Mouse (Mus musculus): ENCODE results near the gene Vgll4. TPM values are rescaled to one million over a fixed set of nuclear protein-coding genes. Genes with fewer than 3 reads are reported as not detected.

Gene Vgll4
- total and polyA plus RNA-seq, 3 experiments: 33.3 to 39.4 (median 35.0) TPM

- no peak for DNase-seq (ENCODE audit: low spot score)
- no peaks in the 10 kb centered on the region for H3K9me3 ChIP-seq (replicated peaks)
- H3K36me3 ChIP-seq (replicated peaks): peaks cover 69% of the 10 kb centered on the region
- TF ChIP-seq GATA1 (IDR thresholded peaks at IDR 0.05; ENCODE audit: borderline replicate concordance, low read length) (no peak), POLR2AphosphoS5 (IDR thresholded peaks at IDR 0.05; ENCODE audit: insufficient replicate concordance, low read depth, low read length) (no peak), TAL1 (conservative IDR thresholded peaks at IDR 0.05; ENCODE audit: low read depth, low read length) (no peak), GATA2 (IDR thresholded peaks at IDR 0.05; ENCODE audit: borderline replicate concordance, low read depth, low read length) (no peak), CTCF (IDR thresholded peaks at IDR 0.05; ENCODE audit: low read depth, low read length) (no peak)
- H3K27me3 ChIP-seq (ENCODE audit: insufficient read depth, low read length): no peaks in the 10 kb centered on the region
- peaks cover 73% of the 10 kb centered on the region for H3K4me1 ChIP-seq (ENCODE audit: insufficient read depth, low read depth, low read length)
- no peak overlapping the region for H3K4me3 ChIP-seq (ENCODE audit: low read depth, low read length)
- no peak for ATAC-seq (ENCODE audit: extremely low read depth, insufficient number of reproducible peaks, low FRiP score, poor library complexity, severe bottlenecking)
Observed at GRCm38 (mm10) chr6:114914041-114914716, 55.6 kb downstream of the Vgll4 start.

- ATAC-seq (ENCODE audit: extremely low read depth, insufficient number of reproducible peaks, low FRiP score, poor library complexity, severe bottlenecking) (no peak), DNase-seq (ENCODE audit: low spot score) (no peak)
- peaks cover 70% of the 10 kb centered on the region for H3K4me1 ChIP-seq (ENCODE audit: insufficient read depth, low read depth, low read length)
- TF ChIP-seq TAL1 (conservative IDR thresholded peaks at IDR 0.05; ENCODE audit: low read depth, low read length) (no peak), POLR2AphosphoS5 (IDR thresholded peaks at IDR 0.05; ENCODE audit: insufficient replicate concordance, low read depth, low read length) (no peak), CTCF (IDR thresholded peaks at IDR 0.05; ENCODE audit: low read depth, low read length) (no peak), GATA2 (IDR thresholded peaks at IDR 0.05; ENCODE audit: borderline replicate concordance, low read depth, low read length) (no peak), GATA1 (IDR thresholded peaks at IDR 0.05; ENCODE audit: borderline replicate concordance, low read length) (no peak)
- no peaks in the 10 kb centered on the region for H3K27me3 ChIP-seq (ENCODE audit: insufficient read depth, low read length)
- no peaks in the 10 kb centered on the region for H3K9me3 ChIP-seq (replicated peaks)
- no peak overlapping the region for H3K4me3 ChIP-seq (ENCODE audit: low read depth, low read length)
- H3K36me3 ChIP-seq (replicated peaks): peaks cover 62% of the 10 kb centered on the region
Observed at GRCm38 (mm10) chr6:114913142-114913541, 56.7 kb downstream of the Vgll4 start.

GRCm38 (mm10) chr6:114911540-114911939, 58.3 kb downstream of the Vgll4 start:
- DNase-seq (ENCODE audit: low spot score) (no peak), ATAC-seq (ENCODE audit: extremely low read depth, insufficient number of reproducible peaks, low FRiP score, poor library complexity, severe bottlenecking) (no peak)
- Histone ChIP-seq H3K27me3 (ENCODE audit: insufficient read depth, low read length) (no peaks in the 10 kb centered on the region), H3K36me3 (replicated peaks) (peaks cover 53% of the 10 kb centered on the region), H3K4me3 (ENCODE audit: low read depth, low read length) (no peak overlapping the region), H3K9me3 (replicated peaks) (no peaks in the 10 kb centered on the region), H3K4me1 (ENCODE audit: insufficient read depth, low read depth, low read length) (peaks cover 66% of the 10 kb centered on the region)
- no peak for TF ChIP-seq CTCF (IDR thresholded peaks at IDR 0.05; ENCODE audit: low read depth, low read length)
- TF ChIP-seq POLR2AphosphoS5 (IDR thresholded peaks at IDR 0.05; ENCODE audit: insufficient replicate concordance, low read depth, low read length): no peak
- TF ChIP-seq GATA1 (IDR thresholded peaks at IDR 0.05; ENCODE audit: borderline replicate concordance, low read length): no peak
- no peak for TF ChIP-seq GATA2 (IDR thresholded peaks at IDR 0.05; ENCODE audit: borderline replicate concordance, low read depth, low read length)
- no peak for TF ChIP-seq TAL1 (conservative IDR thresholded peaks at IDR 0.05; ENCODE audit: low read depth, low read length)

- ATAC-seq (ENCODE audit: extremely low read depth, insufficient number of reproducible peaks, low FRiP score, poor library complexity, severe bottlenecking): no peak
- Histone ChIP-seq H3K4me1 (ENCODE audit: insufficient read depth, low read depth, low read length) (peaks cover 72% of the 10 kb centered on the region), H3K9me3 (replicated peaks) (no peaks in the 10 kb centered on the region), H3K36me3 (replicated peaks) (peaks cover 54% of the 10 kb centered on the region), H3K4me3 (ENCODE audit: low read depth, low read length) (no peak overlapping the region), H3K27me3 (ENCODE audit: insufficient read depth, low read length) (no peaks in the 10 kb centered on the region)
- no peak for TF ChIP-seq POLR2AphosphoS5 (IDR thresholded peaks at IDR 0.05; ENCODE audit: insufficient replicate concordance, low read depth, low read length)
- TF ChIP-seq GATA2 (IDR thresholded peaks at IDR 0.05; ENCODE audit: borderline replicate concordance, low read depth, low read length): no peak
- TF ChIP-seq GATA1 (IDR thresholded peaks at IDR 0.05; ENCODE audit: borderline replicate concordance, low read length): no peak
- no peak for TF ChIP-seq CTCF (IDR thresholded peaks at IDR 0.05; ENCODE audit: low read depth, low read length)
- TF ChIP-seq TAL1 (conservative IDR thresholded peaks at IDR 0.05; ENCODE audit: low read depth, low read length): no peak
- DNase-seq (ENCODE audit: low spot score): no peak
Observed at GRCm38 (mm10) chr6:114909801-114910200, 60.0 kb downstream of the Vgll4 start.

GRCm38 (mm10) chr6:114907459-114907858, 62.3 kb downstream of the Vgll4 start:
- DNase-seq (ENCODE audit: low spot score) (no peak), ATAC-seq (ENCODE audit: extremely low read depth, insufficient number of reproducible peaks, low FRiP score, poor library complexity, severe bottlenecking) (no peak)
- peaks cover 78% of the 10 kb centered on the region for H3K4me1 ChIP-seq (ENCODE audit: insufficient read depth, low read depth, low read length)
- no peaks in the 10 kb centered on the region for H3K27me3 ChIP-seq (ENCODE audit: insufficient read depth, low read length)
- H3K9me3 ChIP-seq (replicated peaks): no peaks in the 10 kb centered on the region
- H3K4me3 ChIP-seq (ENCODE audit: low read depth, low read length): no peak overlapping the region
- H3K36me3 ChIP-seq (replicated peaks): peaks cover 56% of the 10 kb centered on the region
- TF ChIP-seq GATA2 (IDR thresholded peaks at IDR 0.05; ENCODE audit: borderline replicate concordance, low read depth, low read length) (no peak), CTCF (IDR thresholded peaks at IDR 0.05; ENCODE audit: low read depth, low read length) (no peak), TAL1 (conservative IDR thresholded peaks at IDR 0.05; ENCODE audit: low read depth, low read length) (no peak), POLR2AphosphoS5 (IDR thresholded peaks at IDR 0.05; ENCODE audit: insufficient replicate concordance, low read depth, low read length) (no peak), GATA1 (IDR thresholded peaks at IDR 0.05; ENCODE audit: borderline replicate concordance, low read length) (no peak)

- Histone ChIP-seq H3K36me3 (replicated peaks) (peaks cover 48% of the 10 kb centered on the region), H3K4me1 (ENCODE audit: insufficient read depth, low read depth, low read length) (peaks cover 79% of the 10 kb centered on the region), H3K4me3 (ENCODE audit: low read depth, low read length) (no peak overlapping the region), H3K27me3 (ENCODE audit: insufficient read depth, low read length) (no peaks in the 10 kb centered on the region), H3K9me3 (replicated peaks) (no peaks in the 10 kb centered on the region)
- TF ChIP-seq CTCF (IDR thresholded peaks at IDR 0.05; ENCODE audit: low read depth, low read length): no peak
- TF ChIP-seq GATA1 (IDR thresholded peaks at IDR 0.05; ENCODE audit: borderline replicate concordance, low read length): no peak
- no peak for TF ChIP-seq TAL1 (conservative IDR thresholded peaks at IDR 0.05; ENCODE audit: low read depth, low read length)
- no peak for TF ChIP-seq POLR2AphosphoS5 (IDR thresholded peaks at IDR 0.05; ENCODE audit: insufficient replicate concordance, low read depth, low read length)
- no peak for TF ChIP-seq GATA2 (IDR thresholded peaks at IDR 0.05; ENCODE audit: borderline replicate concordance, low read depth, low read length)
- DNase-seq (ENCODE audit: low spot score): no peak
- ATAC-seq (ENCODE audit: extremely low read depth, insufficient number of reproducible peaks, low FRiP score, poor library complexity, severe bottlenecking): no peak
Observed at GRCm38 (mm10) chr6:114906209-114906608, 63.6 kb downstream of the Vgll4 start.
